Mouse (Mus musculus) MEL (cell line): Measurements from ENCODE around the gene Vps11. TPM values are rescaled to one million over a fixed set of nuclear protein-coding genes. Genes with fewer than 3 reads are reported as not detected.

Experiments used
- DNase-seq: peaks from one replicate; pipeline ENCODE4 v3.0.0; 2011; ENCODE audit warnings: low read depth, low spot score
- H3K27ac ChIP-seq: 2 replicates; pipeline ENCODE4 v1.5.1; 2012; ENCODE audit warnings: low read depth, mild to moderate bottlenecking, control low read depth, low read length, moderate library complexity; ENCODE audit not compliant: control insufficient read depth
- H3K27me3 ChIP-seq, 2 experiments: fragments of 150-350 bp in 1 of 2; sonication (generic) in 1 of 2; 2 replicates each; pipeline ENCODE4 v1.6.1; 2012; ENCODE audit warnings: low read length in 2 of 2, mild to moderate bottlenecking in 2 of 2, improper control_type of control experiment in 1 of 2, moderate library complexity in 1 of 2; ENCODE audit not compliant: insufficient read depth in 2 of 2, control insufficient read depth in 1 of 2
- H3K36me3 ChIP-seq, 2 experiments: 2 replicates each; pipeline ENCODE4 v1.6.1; 2012 to 2014; ENCODE audit warnings: low read length in 2 of 2, improper control_type of control experiment in 1 of 2, inconsistent platforms in 1 of 2, mild to moderate bottlenecking in 1 of 2; ENCODE audit not compliant: insufficient read depth in 2 of 2, control insufficient read depth in 1 of 2
- H3K4me1 ChIP-seq, 2 experiments: fragments of 150-350 bp in 1 of 2; sonication (generic) in 1 of 2; 2 replicates each; pipeline ENCODE4 v1.6.1; 2012; ENCODE audit warnings: low read length in 2 of 2, improper control_type of control experiment in 1 of 2, mild to moderate bottlenecking in 1 of 2; ENCODE audit not compliant: insufficient read depth in 2 of 2, control insufficient read depth in 1 of 2
- H3K4me3 ChIP-seq, 2 experiments: fragments of 150-350 bp in 1 of 2; sonication (generic) in 1 of 2; 2 replicates each; pipeline ENCODE4 v1.5.1; 2012; ENCODE audit warnings: low read depth in 2 of 2, low read length in 2 of 2, mild to moderate bottlenecking in 2 of 2, moderate library complexity in 2 of 2, control low read depth in 1 of 2, improper control_type of control experiment in 1 of 2; ENCODE audit not compliant: control insufficient read depth in 1 of 2, insufficient read depth in 1 of 2
- H3K79me2 ChIP-seq: 2 replicates; pipeline ENCODE4 v1.6.1; 2012; ENCODE audit warnings: mild to moderate bottlenecking, low read length, moderate library complexity; ENCODE audit not compliant: control insufficient read depth, poor library complexity, insufficient read depth
- H3K9ac ChIP-seq: 2 replicates; pipeline ENCODE4 v1.6.1; 2012; ENCODE audit warnings: low read depth, mild to moderate bottlenecking, control low read depth, low read length, moderate library complexity; ENCODE audit not compliant: control insufficient read depth, poor library complexity, severe bottlenecking
- H3K9me3 ChIP-seq: fragments of 150-350 bp; sonication (generic); replicated peaks from 2 replicates; pipeline ENCODE4 v1.6.1; 2012; ENCODE audit warnings: mild to moderate bottlenecking, low read length, improper control_type of control experiment, moderate library complexity; ENCODE audit not compliant: insufficient read depth
- BHLHE40 ChIP-seq: IDR thresholded peaks from 2 replicates; pipeline ENCODE4 v1.6.1; 2012; ENCODE audit warnings: low read depth, mild to moderate bottlenecking, inconsistent platforms, low read length, improper control_type of control experiment, borderline replicate concordance
- CHD2 ChIP-seq: IDR thresholded peaks from 2 replicates; pipeline ENCODE4 v1.6.1; 2011; ENCODE audit warnings: low read length, improper control_type of control experiment
- CTCF ChIP-seq, 3 experiments: IDR thresholded peaks in 2 of 3; conservative IDR thresholded peaks in 1 of 3; 2 replicates each; pipeline ENCODE4 v1.5.1; 2011 to 2012; ENCODE audit warnings: low read length in 3 of 3, low read depth in 2 of 3, mild to moderate bottlenecking in 2 of 3, improper control_type of control experiment in 1 of 3, inconsistent platforms in 1 of 3, mixed read lengths in 1 of 3, moderate library complexity in 1 of 3; ENCODE audit not compliant: control insufficient read depth in 1 of 3, insufficient read depth in 1 of 3, poor library complexity in 1 of 3, severe bottlenecking in 1 of 3
- E2F4 ChIP-seq: IDR thresholded peaks from 2 replicates; pipeline ENCODE4 v1.6.1; 2011; ENCODE audit warnings: low read depth, low read length, improper control_type of control experiment, borderline replicate concordance
- EP300 ChIP-seq, 2 experiments: IDR thresholded peaks; 2 replicates each; pipeline ENCODE4 v1.6.1; 2011; ENCODE audit warnings: improper control_type of control experiment in 2 of 2, low read length in 2 of 2, low read depth in 1 of 2, mild to moderate bottlenecking in 1 of 2
- ETS1 ChIP-seq: IDR thresholded peaks from 2 replicates; pipeline ENCODE4 v1.6.1; 2012; ENCODE audit warnings: low read depth, mild to moderate bottlenecking, inconsistent platforms, low read length, improper control_type of control experiment, moderate library complexity
- GATA1 ChIP-seq: IDR thresholded peaks from 2 replicates; pipeline ENCODE4 v1.6.1; 2011; ENCODE audit warnings: low read depth, low read length, improper control_type of control experiment
- MAFK ChIP-seq: IDR thresholded peaks from 2 replicates; pipeline ENCODE4 v1.6.1; 2011; ENCODE audit warnings: low read depth, mild to moderate bottlenecking, low read length, improper control_type of control experiment, borderline replicate concordance
- MAX ChIP-seq: IDR thresholded peaks from 2 replicates; pipeline ENCODE4 v1.6.1; 2011; ENCODE audit warnings: low read length, improper control_type of control experiment
- MAZ ChIP-seq: IDR thresholded peaks from 2 replicates; pipeline ENCODE4 v1.6.1; 2012; ENCODE audit warnings: low read depth, mild to moderate bottlenecking, inconsistent platforms, low read length, improper control_type of control experiment
- MXI1 ChIP-seq: IDR thresholded peaks from 2 replicates; pipeline ENCODE4 v1.6.1; 2011; ENCODE audit warnings: mild to moderate bottlenecking, low read depth, low read length, improper control_type of control experiment
- MYB ChIP-seq: IDR thresholded peaks from 2 replicates; pipeline ENCODE4 v1.6.1; 2011; ENCODE audit warnings: mild to moderate bottlenecking, low read depth, low read length, improper control_type of control experiment
- MYC ChIP-seq: IDR thresholded peaks from 2 replicates; pipeline ENCODE4 v1.6.1; 2011; ENCODE audit warnings: low read depth, mild to moderate bottlenecking, low read length, improper control_type of control experiment, moderate library complexity
- NELFE ChIP-seq: IDR thresholded peaks from 2 replicates; pipeline ENCODE4 v1.6.1; 2011; ENCODE audit warnings: low read depth, low read length, improper control_type of control experiment
- POLR2AphosphoS5 ChIP-seq: IDR thresholded peaks from 2 replicates; pipeline ENCODE4 v1.6.1; 2012; ENCODE audit warnings: low read depth, borderline replicate concordance, mild to moderate bottlenecking, inconsistent platforms, low read length, moderate library complexity, mixed read lengths
- RAD21 ChIP-seq: IDR thresholded peaks from 2 replicates; pipeline ENCODE4 v1.6.1; 2011; ENCODE audit warnings: mild to moderate bottlenecking, low read depth, low read length, improper control_type of control experiment
- RCOR1 ChIP-seq: IDR thresholded peaks from 2 replicates; pipeline ENCODE4 v1.6.1; 2012; ENCODE audit warnings: low read depth, mild to moderate bottlenecking, inconsistent platforms, low read length, improper control_type of control experiment
- SIN3A ChIP-seq: IDR thresholded peaks from 2 replicates; pipeline ENCODE4 v1.6.1; 2012; ENCODE audit warnings: low read length, improper control_type of control experiment, inconsistent platforms
- SMC3 ChIP-seq: IDR thresholded peaks from 2 replicates; pipeline ENCODE4 v1.6.1; 2011; ENCODE audit warnings: low read depth, low read length, improper control_type of control experiment
- TAL1 ChIP-seq: IDR thresholded peaks from 2 replicates; pipeline ENCODE4 v1.6.1; 2012; ENCODE audit warnings: mild to moderate bottlenecking, inconsistent platforms, low read length, moderate library complexity, mixed read lengths
- TCF12 ChIP-seq: IDR thresholded peaks from 2 replicates; pipeline ENCODE4 v1.6.1; 2014; ENCODE audit warnings: low read depth, mild to moderate bottlenecking, inconsistent platforms, low read length, improper control_type of control experiment, moderate library complexity
- UBTF ChIP-seq: IDR thresholded peaks from 2 replicates; pipeline ENCODE4 v1.6.1; 2012; ENCODE audit warnings: low read depth, mild to moderate bottlenecking, inconsistent platforms, low read length, improper control_type of control experiment, moderate library complexity, borderline replicate concordance; ENCODE audit not compliant: insufficient read depth
- USF1 ChIP-seq: IDR thresholded peaks from 2 replicates; pipeline ENCODE4 v1.6.1; 2014; ENCODE audit warnings: low read depth, mild to moderate bottlenecking, inconsistent platforms, low read length, improper control_type of control experiment, moderate library complexity
- ZC3H11A ChIP-seq: IDR thresholded peaks from 2 replicates; pipeline ENCODE4 v1.6.1; 2012; ENCODE audit warnings: low read depth, mild to moderate bottlenecking, inconsistent platforms, low read length, improper control_type of control experiment
- ZMIZ1 ChIP-seq: IDR thresholded peaks from 2 replicates; pipeline ENCODE4 v1.6.1; 2012; ENCODE audit warnings: low read depth, mild to moderate bottlenecking, inconsistent platforms, low read length, improper control_type of control experiment, moderate library complexity
- ZNF384 ChIP-seq: IDR thresholded peaks from 2 replicates; pipeline ENCODE4 v1.6.1; 2012; ENCODE audit warnings: low read depth, mild to moderate bottlenecking, inconsistent platforms, low read length, improper control_type of control experiment
- polyA plus RNA-seq, 2 experiments: library from polyadenylated mRNA; stranded (reverse) in 1 of 2; unstranded in 1 of 2; fragments of >175 nt in 1 of 2; fragments of >200 nt in 1 of 2; gene quantifications; 2 replicates each; pipeline versions ENCODE4 v1.2.1 to v1.2.4; 2012; ENCODE audit warnings: low replicate concordance in 2 of 2, low read depth in 1 of 2; ENCODE audit not compliant: insufficient read length in 2 of 2, insufficient read depth in 1 of 2, missing spikeins in 1 of 2
- total RNA-seq: library from RNA; depleted of rRNA; stranded (reverse); fragments of 300-350 nt; gene quantifications from 2 replicates; pipeline ENCODE4 v1.2.3, GENCODE M21; 2012

Gene Vps11
- total and polyA plus RNA-seq, 3 experiments = 18.6 to 27.1 TPM; not detected in 1

DNA sequence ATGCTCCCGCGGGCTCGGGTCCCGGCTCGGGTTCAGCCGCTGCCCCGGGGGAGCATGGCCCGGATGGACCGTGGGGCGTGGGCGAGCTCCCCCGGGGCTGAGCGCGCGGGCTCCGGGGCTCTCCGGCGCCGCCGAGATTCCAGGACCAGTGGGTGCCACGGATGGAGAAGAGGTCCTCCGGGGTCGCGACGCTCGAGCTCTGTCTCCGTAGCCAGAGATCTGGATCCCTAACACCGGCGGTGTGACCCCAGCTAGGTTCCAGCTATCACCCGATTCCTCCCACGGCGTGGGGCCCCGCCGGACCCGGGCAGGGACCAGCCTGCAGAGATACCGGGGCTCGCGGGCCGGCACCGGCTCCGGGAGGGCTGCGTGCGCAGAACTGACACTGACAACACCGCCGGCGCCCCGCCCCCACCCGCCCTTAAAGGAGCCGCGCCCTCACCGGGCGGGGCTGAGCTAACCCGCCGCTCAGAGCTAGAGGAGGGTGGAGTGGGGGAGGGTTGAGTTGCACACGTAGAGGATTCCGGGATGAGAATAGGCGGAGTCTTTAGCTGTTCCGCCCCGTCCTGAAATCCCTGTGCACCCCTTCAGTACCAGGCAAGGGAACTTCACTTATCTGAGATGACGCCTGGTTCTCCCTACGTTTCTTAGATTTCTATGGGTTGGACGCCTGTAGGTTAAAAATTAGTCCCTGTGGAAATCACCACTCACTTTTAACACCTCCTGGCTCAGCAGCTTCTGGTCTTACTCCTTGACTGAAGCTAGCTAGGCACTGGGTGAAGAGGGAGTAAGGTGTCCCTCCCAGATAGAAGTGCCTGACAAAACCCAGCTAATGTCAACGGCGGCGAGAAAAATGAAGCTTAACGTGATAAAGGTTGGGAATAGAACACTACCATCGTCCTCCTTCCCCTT is 41.3 kb downstream of the Vps11 start, which contains the start of gene C2cd2l (continued):
- TF ChIP-seq MAX (peak; percentile 50), ZMIZ1 (no peak), MAZ (peak; percentile 24; the same call in 1 of the 2 replicates), SIN3A (peak; percentile 88), ZNF384 (peak; percentile 12; the same call in 1 of the 2 replicates), TAL1 (no peak), MYC (0 out of 2 replicates have a peak, but pooled peaks have one; percentile 14), CTCF (IDR thresholded peaks at IDR 0.05 in 2 of 3, conservative IDR thresholded peaks at IDR 0.05 in 1 of 3; ENCODE audit: control insufficient read depth in 1 of 3, insufficient read depth in 1 of 3, low read depth in 2 of 3, low read length in 3 of 3, poor library complexity in 1 of 3, severe bottlenecking in 1 of 3) (0 out of 6 replicates have a peak, but pooled peaks of 1 of the 3 experiments have one; percentile 0)

DNA sequence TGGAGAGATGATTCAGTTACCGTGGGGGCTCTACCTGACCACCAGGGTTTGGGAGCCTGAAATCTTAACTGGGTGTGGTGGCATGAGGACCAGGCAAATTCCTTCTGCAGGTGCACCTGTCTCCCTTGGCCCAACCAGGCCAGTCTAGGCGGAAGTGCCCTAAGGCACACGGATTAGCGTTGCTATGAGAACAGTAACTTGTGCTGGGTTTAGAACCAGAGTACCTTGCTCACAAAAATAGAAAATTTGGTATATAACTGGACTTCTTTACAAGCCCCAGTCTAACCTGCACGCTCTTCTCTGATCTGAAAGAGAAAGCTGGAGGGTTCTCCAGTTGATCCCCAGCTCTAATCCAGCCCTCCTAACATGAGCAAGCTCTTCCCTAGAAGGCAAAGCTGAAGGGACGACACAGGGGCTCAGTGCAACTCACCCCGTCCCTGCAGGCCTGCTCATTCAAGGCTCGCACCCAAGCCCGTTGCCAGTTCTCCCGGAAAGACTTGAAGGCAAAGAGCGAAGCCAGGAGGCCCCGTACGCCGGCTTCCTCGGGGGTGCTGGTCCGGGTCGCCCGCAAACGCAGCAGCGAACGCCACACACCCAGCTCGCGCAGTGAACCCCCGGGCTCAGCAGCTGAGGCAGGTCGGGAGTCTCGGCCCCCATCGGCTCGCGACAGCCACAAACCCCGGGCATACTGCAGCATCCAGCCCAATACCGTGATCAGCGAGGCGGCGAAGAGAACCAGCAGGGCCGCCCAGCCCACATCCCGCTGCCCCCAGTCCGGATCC is 42.2 kb downstream of the Vps11 start:
- TF ChIP-seq SIN3A (peak; percentile 42; the same call in 1 of the 2 replicates), USF1 (no peak), MAX (no peak; the same call in 1 of the 2 replicates), TCF12 (no peak), EP300 (IDR thresholded peaks at IDR 0.05; ENCODE audit: low read depth in 1 of 2, low read length in 2 of 2) (no peak), MYB (no peak), RAD21 (no peak), MXI1 (peak; percentile 10; the same call in 1 of the 2 replicates)
- TF ChIP-seq, all 39 proteins: peak for 2
- Histone ChIP-seq H3K36me3 (peaks cover 0 to 10% of the 10 kb centered on the region in 2 experiments; a peak in 2 of 4 replicates), H3K27ac (no peak overlapping the region), H3K9me3 (no peaks in the 10 kb centered on the region), H3K27me3 (no peaks in the 10 kb centered on the region), H3K4me1 (peaks cover 8 to 12% of the 10 kb centered on the region in 2 experiments), H3K4me3 (peak overlapping the region; percentile 93), H3K79me2 (peaks cover 9% of the 10 kb centered on the region; the same call in 1 of the 2 replicates), H3K9ac (peak overlapping the region; percentile 85)
- DNase-seq = peak; percentile 59

DNA sequence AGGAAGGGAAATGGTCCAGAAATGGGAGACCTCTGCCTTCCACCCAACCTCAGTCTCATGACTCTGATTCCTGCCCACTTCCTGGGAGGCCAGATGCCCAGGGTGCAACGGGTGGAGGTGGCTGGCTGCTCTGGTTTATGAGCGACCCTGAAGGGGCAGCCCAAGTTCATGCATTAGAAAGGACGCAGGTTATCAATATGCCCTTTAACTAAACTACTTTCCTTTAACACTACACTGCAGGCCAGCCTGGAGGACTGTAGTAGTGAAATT is 42.7 kb downstream of the Vps11 start:
- H3K27ac ChIP-seq = no peak overlapping the region
- peaks cover 8 to 12% of the 10 kb centered on the region in 2 experiments for H3K4me1 ChIP-seq
- H3K9ac ChIP-seq = peak overlapping the region; percentile 85; the same call in 1 of the 2 replicates
- peak overlapping the region; percentile 93 for H3K4me3 ChIP-seq
- DNase-seq = no peak
- no peaks in the 10 kb centered on the region for H3K27me3 ChIP-seq
- peaks cover 0 to 10% of the 10 kb centered on the region in 2 experiments; a peak in 2 of 4 replicates for H3K36me3 ChIP-seq
- peaks cover 9% of the 10 kb centered on the region; the same call in 1 of the 2 replicates for H3K79me2 ChIP-seq
- H3K9me3 ChIP-seq = no peaks in the 10 kb centered on the region
- TF ChIP-seq UBTF (no peak), SMC3 (no peak), TCF12 (no peak), GATA1 (no peak), CTCF (IDR thresholded peaks at IDR 0.05 in 2 of 3, conservative IDR thresholded peaks at IDR 0.05 in 1 of 3; ENCODE audit: control insufficient read depth in 1 of 3, insufficient read depth in 1 of 3, low read depth in 2 of 3, low read length in 3 of 3, poor library complexity in 1 of 3, severe bottlenecking in 1 of 3) (no peak), MYC (no peak), RCOR1 (no peak), POLR2AphosphoS5 (no peak), ZC3H11A (no peak), MAFK (no peak), BHLHE40 (no peak), ETS1 (no peak), EP300 (IDR thresholded peaks at IDR 0.05; ENCODE audit: low read depth in 1 of 2, low read length in 2 of 2) (no peak), E2F4 (no peak), CHD2 (no peak), NELFE (no peak)
